Mouse (Mus musculus) limb, embryonic 15.5 days (tissue): ENCODE measurements at regions not wholly inside any gene's neighbourhood (a gene's known extent, or its start where the extent isn't known, plus 50 kb on each side); places are given as distances from the start of the nearest gene placed in this dataset.

Experiments
- ATAC-seq: fragments of 200-750 bp; cut with Nextera tagmentation; 2 replicates; pipeline ENCODE4 v1.8.0; 2017; ENCODE audit warnings: low read depth, moderate TSS enrichment; ENCODE audit not compliant: insufficient number of reproducible peaks, low FRiP score, low TSS enrichment
- H3K27ac ChIP-seq: fragments of 300-500 bp; sonication (generic); 2 replicates; pipeline ENCODE4 v1.5.1; 2015; ENCODE audit warnings: moderate library complexity, mild to moderate bottlenecking, inconsistent platforms
- H3K27me3 ChIP-seq: fragments of 300-500 bp; sonication (generic); 2 replicates; pipeline ENCODE4 v1.6.1; 2015; ENCODE audit warnings: inconsistent platforms
- H3K36me3 ChIP-seq: fragments of 300-500 bp; sonication (generic); 2 replicates; pipeline ENCODE4 v1.6.1; 2015; ENCODE audit warnings: inconsistent platforms
- H3K4me1 ChIP-seq: fragments of 300-500 bp; sonication (generic); 2 replicates; pipeline ENCODE4 v1.6.1; 2015; ENCODE audit warnings: inconsistent platforms
- H3K4me2 ChIP-seq: fragments of 300-500 bp; sonication (generic); 2 replicates; pipeline ENCODE4 v1.6.1; 2015; ENCODE audit warnings: mild to moderate bottlenecking, inconsistent platforms
- H3K4me3 ChIP-seq: fragments of 300-500 bp; sonication (generic); 2 replicates; pipeline ENCODE4 v1.5.1; 2015; ENCODE audit warnings: mild to moderate bottlenecking, inconsistent platforms
- H3K9ac ChIP-seq: fragments of 300-500 bp; sonication (generic); 2 replicates; pipeline ENCODE4 v1.6.1; 2015; ENCODE audit warnings: inconsistent platforms
- H3K9me3 ChIP-seq: fragments of 300-500 bp; sonication (generic); 2 replicates; pipeline ENCODE4 v1.6.1; 2016; ENCODE audit warnings: inconsistent platforms
- whole genome bisulfite sequencing: fragments of 180-500 bp; shearing (Covaris S2); methylation state at CpG from one replicate; pipeline ENCODE4 v1.1.7; 2015; 5-methylcytosine and 5-hydroxymethylcytosine counted together

DNA sequence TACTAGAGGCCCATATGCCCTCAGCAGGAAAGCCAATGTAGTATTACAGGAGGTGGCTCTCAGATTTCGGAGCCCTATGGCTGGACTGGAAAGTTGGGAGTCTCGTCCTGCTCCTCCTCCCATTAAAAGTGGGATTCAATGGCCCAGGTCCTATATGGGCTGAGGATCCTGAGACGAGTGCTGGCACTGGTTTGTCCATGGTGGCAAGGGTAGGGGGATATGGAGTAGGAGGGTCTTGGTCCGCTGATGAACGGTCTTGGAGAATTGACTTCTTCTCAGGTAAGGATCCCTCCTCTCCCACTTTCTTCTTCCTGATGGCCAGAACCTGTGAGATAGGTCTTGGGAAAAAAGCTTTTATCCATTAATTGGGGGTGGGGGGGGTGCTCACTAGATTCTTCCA is 522.2 kb upstream of the Slc5a7 start:
- H3K9me3 ChIP-seq: no peaks in the 10 kb centered on the region
- 82% methylated on average over 5 of the region's 5 CpGs for WGBS
- H3K27me3 ChIP-seq: no peaks in the 10 kb centered on the region
- no peak overlapping the region for H3K4me2 ChIP-seq
- no peak for ATAC-seq
- no peaks in the 10 kb centered on the region for H3K36me3 ChIP-seq
- H3K27ac ChIP-seq: no peak overlapping the region
- no peak overlapping the region for H3K9ac ChIP-seq
- no peaks in the 10 kb centered on the region for H3K4me1 ChIP-seq
- no peak overlapping the region for H3K4me3 ChIP-seq

DNA sequence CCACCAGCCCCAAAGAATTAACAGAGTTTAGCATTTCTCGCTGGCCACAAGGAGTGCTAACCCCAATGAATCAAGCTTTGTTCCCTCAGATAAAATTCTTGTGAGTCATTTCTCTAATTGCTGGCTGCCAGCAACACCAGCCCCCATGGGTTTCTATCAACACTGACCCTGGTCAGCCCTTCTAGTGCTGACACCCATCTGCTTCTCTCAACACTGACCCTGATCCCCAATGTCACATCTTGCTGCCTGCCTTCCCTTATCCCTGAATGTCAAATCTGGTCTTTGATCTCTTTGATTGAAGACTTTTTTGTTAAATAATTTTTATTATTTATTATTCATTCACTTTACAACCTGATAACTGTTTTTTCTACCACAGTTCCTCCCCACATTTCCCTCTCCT is 554.8 kb upstream of the Slc5a7 start:
- Histone ChIP-seq H3K36me3 (no peaks in the 10 kb centered on the region), H3K27ac (no peak overlapping the region), H3K27me3 (no peaks in the 10 kb centered on the region), H3K9me3 (no peaks in the 10 kb centered on the region), H3K9ac (no peak overlapping the region), H3K4me1 (no peaks in the 10 kb centered on the region), H3K4me2 (no peak overlapping the region), H3K4me3 (no peak overlapping the region)
- ATAC-seq: no peak
- WGBS: 73% methylated on average over 1 of the region's 1 CpGs

DNA sequence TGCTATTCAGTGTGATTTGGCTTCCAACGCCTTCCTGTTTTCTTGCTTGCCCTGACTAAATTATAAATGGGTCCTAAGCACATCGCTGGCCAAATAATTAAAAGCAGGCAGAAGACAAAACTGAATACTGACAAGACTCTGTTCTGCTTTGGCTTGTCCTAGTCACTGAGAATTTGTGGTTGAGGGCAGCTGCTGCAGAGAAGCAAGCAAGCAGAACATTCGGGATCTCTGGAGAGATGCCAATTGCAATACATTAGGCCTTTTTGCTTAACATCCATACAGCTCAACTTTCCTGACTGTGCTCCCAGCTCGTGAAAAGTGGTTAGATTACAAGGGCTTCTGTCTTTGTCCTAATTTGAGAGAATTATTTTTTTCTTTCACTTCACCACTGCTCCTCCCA is 549.0 kb upstream of the St6gal2 start:
- H3K9ac ChIP-seq: no peak overlapping the region
- 0 out of 2 replicates have a peak, but pooled peaks have one; percentile 58 for ATAC-seq
- no peaks in the 10 kb centered on the region for H3K27me3 ChIP-seq
- H3K4me3 ChIP-seq: no peak overlapping the region
- no peaks in the 10 kb centered on the region for H3K4me1 ChIP-seq
- H3K4me2 ChIP-seq: no peak overlapping the region
- no peaks in the 10 kb centered on the region for H3K9me3 ChIP-seq
- 30% methylated on average over 4 of the region's 4 CpGs for WGBS
- H3K27ac ChIP-seq: peak overlapping the region; percentile 24; the same call in 1 of the 2 replicates
- no peaks in the 10 kb centered on the region for H3K36me3 ChIP-seq

GRCm38 (mm10) chr17:54929181-54929715 is 515.9 kb upstream of the St6gal2 start:
- H3K9ac ChIP-seq: no peak overlapping the region
- H3K36me3 ChIP-seq: no peaks in the 10 kb centered on the region
- no peak overlapping the region for H3K4me3 ChIP-seq
- H3K9me3 ChIP-seq: no peaks in the 10 kb centered on the region
- H3K4me2 ChIP-seq: no peak overlapping the region
- H3K4me1 ChIP-seq: no peaks in the 10 kb centered on the region
- no peak overlapping the region for H3K27ac ChIP-seq
- 25% methylated on average over 3 of the region's 3 CpGs for WGBS
- H3K27me3 ChIP-seq: no peaks in the 10 kb centered on the region
- no peak for ATAC-seq

GRCm38 (mm10) chr17:54943380-54944047 is 501.7 kb upstream of the St6gal2 start:
- Histone ChIP-seq H3K4me2 (no peak overlapping the region), H3K36me3 (no peaks in the 10 kb centered on the region), H3K27me3 (no peaks in the 10 kb centered on the region), H3K4me1 (no peaks in the 10 kb centered on the region; the same call in 1 of the 2 replicates), H3K27ac (no peak overlapping the region), H3K4me3 (no peak overlapping the region), H3K9me3 (no peaks in the 10 kb centered on the region), H3K9ac (no peak overlapping the region)
- no peak for ATAC-seq
- WGBS: 14% methylated on average over 3 of the region's 3 CpGs

- no peak for ATAC-seq
- no peaks in the 10 kb centered on the region; the same call in 1 of the 2 replicates for H3K4me1 ChIP-seq
- H3K4me3 ChIP-seq: no peak overlapping the region
- no peaks in the 10 kb centered on the region for H3K27me3 ChIP-seq
- WGBS: 79% methylated on average over 6 of the region's 6 CpGs
- H3K27ac ChIP-seq: no peak overlapping the region
- no peaks in the 10 kb centered on the region for H3K36me3 ChIP-seq
- H3K4me2 ChIP-seq: no peak overlapping the region
- no peak overlapping the region for H3K9ac ChIP-seq
- H3K9me3 ChIP-seq: no peaks in the 10 kb centered on the region
Observed at GRCm38 (mm10) chr17:54944288-54944931, 500.8 kb upstream of the St6gal2 start.
